Mouse (Mus musculus): ENCODE measurements around the gene Prg4.

- TF ChIP-seq EP300 (optimal IDR thresholded peaks at IDR 0.05) (no peak), CTCF (IDR thresholded peaks at IDR 0.05; ENCODE audit: low read depth) (peak; percentile 62)
Measured at GRCm38 (mm10) chr1:150497690-150498089, 31.7 kb upstream of the Prg4 start.

All from stomach, postnatal 0 days (tissue).